Mouse (Mus musculus) MEL (cell line): ENCODE results near the gene Cep112. TPM values are rescaled to one million over a fixed set of nuclear protein-coding genes. Genes with fewer than 3 reads are reported as not detected.

Experiments
- DNase-seq: peaks from one replicate; pipeline ENCODE4 v3.0.0; 2011; ENCODE audit warnings: low read depth, low spot score
- H3K27ac ChIP-seq: 2 replicates; pipeline ENCODE4 v1.5.1; 2012; ENCODE audit warnings: low read depth, mild to moderate bottlenecking, control low read depth, low read length, moderate library complexity; ENCODE audit not compliant: control insufficient read depth
- H3K27me3 ChIP-seq, 2 experiments: fragments of 150-350 bp in 1 of 2; sonication (generic) in 1 of 2; 2 replicates each; pipeline ENCODE4 v1.6.1; 2012; ENCODE audit warnings: low read length in 2 of 2, mild to moderate bottlenecking in 2 of 2, improper control_type of control experiment in 1 of 2, moderate library complexity in 1 of 2; ENCODE audit not compliant: insufficient read depth in 2 of 2, control insufficient read depth in 1 of 2
- H3K36me3 ChIP-seq, 2 experiments: 2 replicates each; pipeline ENCODE4 v1.6.1; 2012 to 2014; ENCODE audit warnings: low read length in 2 of 2, improper control_type of control experiment in 1 of 2, inconsistent platforms in 1 of 2, mild to moderate bottlenecking in 1 of 2; ENCODE audit not compliant: insufficient read depth in 2 of 2, control insufficient read depth in 1 of 2
- H3K4me1 ChIP-seq, 2 experiments: fragments of 150-350 bp in 1 of 2; sonication (generic) in 1 of 2; 2 replicates each; pipeline ENCODE4 v1.6.1; 2012; ENCODE audit warnings: low read length in 2 of 2, improper control_type of control experiment in 1 of 2, mild to moderate bottlenecking in 1 of 2; ENCODE audit not compliant: insufficient read depth in 2 of 2, control insufficient read depth in 1 of 2
- H3K4me3 ChIP-seq, 2 experiments: fragments of 150-350 bp in 1 of 2; sonication (generic) in 1 of 2; 2 replicates each; pipeline ENCODE4 v1.5.1; 2012; ENCODE audit warnings: low read depth in 2 of 2, low read length in 2 of 2, mild to moderate bottlenecking in 2 of 2, moderate library complexity in 2 of 2, control low read depth in 1 of 2, improper control_type of control experiment in 1 of 2; ENCODE audit not compliant: control insufficient read depth in 1 of 2, insufficient read depth in 1 of 2
- H3K79me2 ChIP-seq: 2 replicates; pipeline ENCODE4 v1.6.1; 2012; ENCODE audit warnings: mild to moderate bottlenecking, low read length, moderate library complexity; ENCODE audit not compliant: control insufficient read depth, poor library complexity, insufficient read depth
- H3K9ac ChIP-seq: 2 replicates; pipeline ENCODE4 v1.6.1; 2012; ENCODE audit warnings: low read depth, mild to moderate bottlenecking, control low read depth, low read length, moderate library complexity; ENCODE audit not compliant: control insufficient read depth, poor library complexity, severe bottlenecking
- H3K9me3 ChIP-seq: fragments of 150-350 bp; sonication (generic); replicated peaks from 2 replicates; pipeline ENCODE4 v1.6.1; 2012; ENCODE audit warnings: mild to moderate bottlenecking, low read length, improper control_type of control experiment, moderate library complexity; ENCODE audit not compliant: insufficient read depth
- CHD1 ChIP-seq: IDR thresholded peaks from 2 replicates; pipeline ENCODE4 v1.6.1; 2012; ENCODE audit warnings: low read depth, mild to moderate bottlenecking, inconsistent platforms, low read length, improper control_type of control experiment
- CHD2 ChIP-seq: IDR thresholded peaks from 2 replicates; pipeline ENCODE4 v1.6.1; 2011; ENCODE audit warnings: low read length, improper control_type of control experiment
- CTCF ChIP-seq, 3 experiments: IDR thresholded peaks in 2 of 3; conservative IDR thresholded peaks in 1 of 3; 2 replicates each; pipeline ENCODE4 v1.5.1; 2011 to 2012; ENCODE audit warnings: low read length in 3 of 3, low read depth in 2 of 3, mild to moderate bottlenecking in 2 of 3, improper control_type of control experiment in 1 of 3, inconsistent platforms in 1 of 3, mixed read lengths in 1 of 3, moderate library complexity in 1 of 3; ENCODE audit not compliant: control insufficient read depth in 1 of 3, insufficient read depth in 1 of 3, poor library complexity in 1 of 3, severe bottlenecking in 1 of 3
- ELF1 ChIP-seq: IDR thresholded peaks from 2 replicates; pipeline ENCODE4 v1.6.1; 2014; ENCODE audit warnings: low read depth, mild to moderate bottlenecking, inconsistent platforms, low read length, improper control_type of control experiment, moderate library complexity
- EP300 ChIP-seq, 2 experiments: IDR thresholded peaks; 2 replicates each; pipeline ENCODE4 v1.6.1; 2011; ENCODE audit warnings: improper control_type of control experiment in 2 of 2, low read length in 2 of 2, low read depth in 1 of 2, mild to moderate bottlenecking in 1 of 2
- ETS1 ChIP-seq: IDR thresholded peaks from 2 replicates; pipeline ENCODE4 v1.6.1; 2012; ENCODE audit warnings: low read depth, mild to moderate bottlenecking, inconsistent platforms, low read length, improper control_type of control experiment, moderate library complexity
- MEF2A ChIP-seq: IDR thresholded peaks from 2 replicates; pipeline ENCODE4 v1.6.1; 2014; ENCODE audit warnings: low read depth, mild to moderate bottlenecking, inconsistent platforms, low read length, improper control_type of control experiment; ENCODE audit not compliant: poor library complexity, insufficient replicate concordance, severe bottlenecking; ENCODE audit errors: extremely low read depth
- POLR2A ChIP-seq, 2 experiments: IDR thresholded peaks; 2 replicates each; pipeline ENCODE4 v1.6.1; 2011 to 2012; ENCODE audit warnings: low read length in 2 of 2, mild to moderate bottlenecking in 2 of 2, control low read depth in 1 of 2, improper control_type of control experiment in 1 of 2, low read depth in 1 of 2, moderate library complexity in 1 of 2; ENCODE audit not compliant: control insufficient read depth in 1 of 2, insufficient read depth in 1 of 2, poor library complexity in 1 of 2
- RAD21 ChIP-seq: IDR thresholded peaks from 2 replicates; pipeline ENCODE4 v1.6.1; 2011; ENCODE audit warnings: mild to moderate bottlenecking, low read depth, low read length, improper control_type of control experiment
- SMC3 ChIP-seq: IDR thresholded peaks from 2 replicates; pipeline ENCODE4 v1.6.1; 2011; ENCODE audit warnings: low read depth, low read length, improper control_type of control experiment
- TAL1 ChIP-seq: IDR thresholded peaks from 2 replicates; pipeline ENCODE4 v1.6.1; 2012; ENCODE audit warnings: mild to moderate bottlenecking, inconsistent platforms, low read length, moderate library complexity, mixed read lengths
- USF1 ChIP-seq: IDR thresholded peaks from 2 replicates; pipeline ENCODE4 v1.6.1; 2014; ENCODE audit warnings: low read depth, mild to moderate bottlenecking, inconsistent platforms, low read length, improper control_type of control experiment, moderate library complexity
- ZMIZ1 ChIP-seq: IDR thresholded peaks from 2 replicates; pipeline ENCODE4 v1.6.1; 2012; ENCODE audit warnings: low read depth, mild to moderate bottlenecking, inconsistent platforms, low read length, improper control_type of control experiment, moderate library complexity
- ZNF384 ChIP-seq: IDR thresholded peaks from 2 replicates; pipeline ENCODE4 v1.6.1; 2012; ENCODE audit warnings: low read depth, mild to moderate bottlenecking, inconsistent platforms, low read length, improper control_type of control experiment
- polyA plus RNA-seq, 2 experiments: library from polyadenylated mRNA; stranded (reverse) in 1 of 2; unstranded in 1 of 2; fragments of >175 nt in 1 of 2; fragments of >200 nt in 1 of 2; gene quantifications; 2 replicates each; pipeline versions ENCODE4 v1.2.1 to v1.2.4; 2012; ENCODE audit warnings: low replicate concordance in 2 of 2, low read depth in 1 of 2; ENCODE audit not compliant: insufficient read length in 2 of 2, insufficient read depth in 1 of 2, missing spikeins in 1 of 2
- total RNA-seq: library from RNA; depleted of rRNA; stranded (reverse); fragments of 300-350 nt; gene quantifications from 2 replicates; pipeline ENCODE4 v1.2.3, GENCODE M21; 2012

Cep112 gene
- total and polyA plus RNA-seq, 3 experiments: 1.3 TPM; not detected in 2

GRCm38 (mm10) chr11:108892406-108892805 lies 467.4 kb downstream of the Cep112 start:
- Histone ChIP-seq H3K36me3 (no peaks in the 10 kb centered on the region), H3K4me1 (no peaks in the 10 kb centered on the region), H3K9me3 (no peaks in the 10 kb centered on the region), H3K27ac (no peak overlapping the region), H3K27me3 (no peaks in the 10 kb centered on the region), H3K79me2 (no peaks in the 10 kb centered on the region), H3K9ac (no peak overlapping the region), H3K4me3 (no peak overlapping the region)
- no peak for DNase-seq
- TF ChIP-seq ZNF384: no peak
- no peak for TF ChIP-seq CHD2
- TF ChIP-seq MEF2A: no peak
- TF ChIP-seq ETS1: no peak
- TF ChIP-seq ELF1: no peak

GRCm38 (mm10) chr11:108893232-108893790 lies 468.3 kb downstream of the Cep112 start:
- no peak for TF ChIP-seq CHD1
- no peak for TF ChIP-seq EP300 (IDR thresholded peaks at IDR 0.05; ENCODE audit: low read depth in 1 of 2, low read length in 2 of 2)
- TF ChIP-seq ZMIZ1: no peak
- TF ChIP-seq RAD21: no peak
- TF ChIP-seq TAL1: no peak
- TF ChIP-seq POLR2A (IDR thresholded peaks at IDR 0.05; ENCODE audit: control insufficient read depth in 1 of 2, insufficient read depth in 1 of 2, low read depth in 1 of 2, low read length in 2 of 2, poor library complexity in 1 of 2): no peak
- no peak for TF ChIP-seq CTCF (IDR thresholded peaks at IDR 0.05 in 2 of 3, conservative IDR thresholded peaks at IDR 0.05 in 1 of 3; ENCODE audit: control insufficient read depth in 1 of 3, insufficient read depth in 1 of 3, low read depth in 2 of 3, low read length in 3 of 3, poor library complexity in 1 of 3, severe bottlenecking in 1 of 3)
- no peak for TF ChIP-seq SMC3
- Histone ChIP-seq H3K27ac (no peak overlapping the region), H3K4me1 (no peaks in the 10 kb centered on the region), H3K9me3 (no peaks in the 10 kb centered on the region), H3K4me3 (no peak overlapping the region), H3K27me3 (no peaks in the 10 kb centered on the region), H3K9ac (no peak overlapping the region), H3K36me3 (no peaks in the 10 kb centered on the region), H3K79me2 (no peaks in the 10 kb centered on the region)
- no peak for DNase-seq

- no peak for DNase-seq
- no peaks in the 10 kb centered on the region for H3K36me3 ChIP-seq
- TF ChIP-seq USF1: no peak
- no peak for TF ChIP-seq SMC3
- no peak overlapping the region for H3K9ac ChIP-seq
- H3K27ac ChIP-seq: no peak overlapping the region
- H3K79me2 ChIP-seq: no peaks in the 10 kb centered on the region
- no peaks in the 10 kb centered on the region for H3K9me3 ChIP-seq
- H3K4me3 ChIP-seq: no peak overlapping the region
- no peaks in the 10 kb centered on the region for H3K27me3 ChIP-seq
- H3K4me1 ChIP-seq: no peaks in the 10 kb centered on the region
Measured at GRCm38 (mm10) chr11:108893855-108894510, 469.0 kb downstream of the Cep112 start.
